Mouse (Mus musculus) frontal cortex, postnatal 36 days (tissue): ENCODE data around the gene Wnt2b.

Experiments
- DNase-seq, 2 experiments: peaks; one replicate each; pipeline ENCODE4 v3.0.0; 2022; ENCODE audit warnings: low spot score in 2 of 2

Wnt2b gene

DNA sequence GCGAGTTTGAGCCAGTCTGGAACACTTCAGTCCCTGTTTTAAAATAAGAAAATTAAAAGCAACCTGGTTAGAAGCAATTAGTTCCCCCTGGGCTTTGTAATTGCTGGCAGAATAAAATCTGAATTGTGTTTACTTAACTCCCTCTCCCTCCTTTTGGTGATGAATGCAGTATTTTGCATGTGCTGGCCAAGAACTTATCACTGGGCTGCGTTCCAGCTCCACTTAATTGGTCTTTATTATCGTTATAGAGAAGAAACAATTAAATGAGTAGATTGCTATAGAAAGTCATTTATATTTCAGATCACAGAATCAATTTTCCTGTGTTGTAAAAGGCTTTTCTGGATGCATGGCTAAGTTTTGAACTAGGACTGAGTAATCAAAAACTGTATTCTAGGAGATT is 65.6 kb downstream of the Wnt2b start:
- DNase-seq = no peak
